Mouse (Mus musculus) midbrain, embryonic 16.5 days (tissue): ENCODE results near the gene Ccdc71. TPM values are rescaled to one million over a fixed set of nuclear protein-coding genes. Genes with fewer than 3 reads are reported as not detected.

Experiments used
- ATAC-seq: fragments of 200-750 bp; cut with Nextera tagmentation; 2 replicates; pipeline ENCODE4 v1.8.0; 2017; ENCODE audit warnings: moderate TSS enrichment
- H3K27ac ChIP-seq: fragments of 300-500 bp; sonication (generic); 2 replicates; pipeline ENCODE4 v1.5.1; 2014; ENCODE audit warnings: mild to moderate bottlenecking, low read length, mixed read lengths
- H3K27me3 ChIP-seq: fragments of 300-500 bp; sonication (generic); 2 replicates; pipeline ENCODE4 v1.6.1; 2014; ENCODE audit warnings: low read depth, low read length, mixed read lengths; ENCODE audit not compliant: control insufficient read depth, insufficient read depth
- H3K36me3 ChIP-seq: fragments of 300-500 bp; sonication (generic); 2 replicates; pipeline ENCODE4 v1.6.1; 2014; ENCODE audit warnings: mild to moderate bottlenecking, low read length, moderate library complexity, mixed read lengths; ENCODE audit not compliant: control insufficient read depth, insufficient read depth
- H3K4me1 ChIP-seq: fragments of 300-500 bp; sonication (generic); 2 replicates; pipeline ENCODE4 v1.6.1; 2014; ENCODE audit warnings: mild to moderate bottlenecking, low read length, mixed read lengths; ENCODE audit not compliant: control insufficient read depth, insufficient read depth
- H3K4me2 ChIP-seq: fragments of 300-500 bp; sonication (generic); 2 replicates; pipeline ENCODE4 v1.6.1; 2014; ENCODE audit warnings: mild to moderate bottlenecking, low read length, mixed read lengths
- H3K4me3 ChIP-seq: fragments of 300-500 bp; sonication (generic); 2 replicates; pipeline ENCODE4 v1.5.1; 2014; ENCODE audit warnings: low read depth, mild to moderate bottlenecking, low read length, moderate library complexity, mixed read lengths
- H3K9ac ChIP-seq: fragments of 300-500 bp; sonication (generic); 2 replicates; pipeline ENCODE4 v1.6.1; 2014; ENCODE audit warnings: low read depth, low read length, mixed read lengths
- H3K9me3 ChIP-seq: fragments of 300-500 bp; sonication (generic); replicated peaks from 2 replicates; pipeline ENCODE4 v1.6.1; 2014; ENCODE audit warnings: mild to moderate bottlenecking, low read length, mixed read lengths; ENCODE audit not compliant: control insufficient read depth, poor library complexity, severe bottlenecking
- WGBS: fragments of 180-500 bp; shearing (Covaris S2); extraction: QIAGEN DNeasy Blood & Tissue Kit; methylation state at CpG from one replicate; pipeline ENCODE4 v1.1.7; 2014; 5-methylcytosine and 5-hydroxymethylcytosine counted together
- polyA plus RNA-seq: library from polyadenylated mRNA; unstranded; fragments of >200 nt; fragmentation: Nextera tagmentation; extraction: Ambion mirVana; gene quantifications from 2 replicates; pipeline ENCODE4 v1.2.1, GENCODE M21; 2015

Ccdc71 gene
- 65.2 and 69.3 TPM in 2 replicates for polyA plus RNA-seq

- H3K27me3 ChIP-seq, result no peaks in the 10 kb centered on the region
- under 1% methylated on average over 50 of the region's 52 CpGs for WGBS
- H3K27ac ChIP-seq, result peak within 1 kb of the TSS; percentile 82
- peak within 1 kb of the TSS; percentile 82 for H3K4me3 ChIP-seq
- H3K4me2 ChIP-seq, result peak within 1 kb of the TSS; percentile 66
- H3K9ac ChIP-seq, result peak within 1 kb of the TSS; percentile 82
- H3K9me3 ChIP-seq, result no peaks in the 10 kb centered on the region
- H3K36me3 ChIP-seq, result peaks cover 11% of the 10 kb centered on the region
- peaks cover 11% of the 10 kb centered on the region for H3K4me1 ChIP-seq
- ATAC-seq, result peak; percentile 86
Observed at GRCm38 (mm10) chr9:108460319-108461178, at the start of gene Ccdc71. TSS of gene Ccdc71 (plus strand) at chr9:108460527.

- Histone ChIP-seq H3K27ac (no peak overlapping the region), H3K9ac (no peak overlapping the region), H3K36me3 (no peaks in the 10 kb centered on the region), H3K27me3 (no peaks in the 10 kb centered on the region), H3K4me2 (no peak overlapping the region), H3K4me3 (no peak overlapping the region), H3K9me3 (no peaks in the 10 kb centered on the region), H3K4me1 (no peaks in the 10 kb centered on the region)
- no peak for ATAC-seq
- WGBS, result 76% methylated on average over 9 of the region's 9 CpGs
Observed at GRCm38 (mm10) chr9:108411381-108411942, 48.9 kb upstream of the Ccdc71 start.

- 85% methylated on average over 1 of the region's 1 CpGs for WGBS
- Histone ChIP-seq H3K9me3 (no peaks in the 10 kb centered on the region), H3K36me3 (no peaks in the 10 kb centered on the region), H3K4me3 (no peak overlapping the region), H3K27me3 (no peaks in the 10 kb centered on the region), H3K27ac (no peak overlapping the region), H3K4me1 (no peaks in the 10 kb centered on the region), H3K9ac (no peak overlapping the region), H3K4me2 (no peak overlapping the region)
- ATAC-seq, result no peak
Observed at GRCm38 (mm10) chr9:108412221-108412620, 48.1 kb upstream of the Ccdc71 start.

- H3K4me3 ChIP-seq, result no peak within 1 kb of the TSS
- H3K36me3 ChIP-seq, result no peaks in the 10 kb centered on the region
- no peak within 1 kb of the TSS for H3K9ac ChIP-seq
- H3K9me3 ChIP-seq, result no peaks in the 10 kb centered on the region
- no peak within 1 kb of the TSS for H3K4me2 ChIP-seq
- H3K27ac ChIP-seq, result no peak within 1 kb of the TSS
- no peaks in the 10 kb centered on the region for H3K27me3 ChIP-seq
- no peaks in the 10 kb centered on the region for H3K4me1 ChIP-seq
- ATAC-seq, result no peak
Observed at GRCm38 (mm10) chr9:108428384-108428783, 31.9 kb upstream of the Ccdc71 start, which contains the start of gene Ccdc36. TSS of gene Ccdc36 (minus strand) at chr9:108428484.

- Histone ChIP-seq H3K9me3 (no peaks in the 10 kb centered on the region), H3K36me3 (no peaks in the 10 kb centered on the region), H3K27ac (0 out of 2 replicates have a peak overlapping the region, but pooled peaks have one; percentile 28), H3K4me3 (peak overlapping the region; percentile 35), H3K27me3 (no peaks in the 10 kb centered on the region), H3K4me1 (peaks cover 3% of the 10 kb centered on the region; the same call in 1 of the 2 replicates), H3K4me2 (peak overlapping the region; percentile 46), H3K9ac (0 out of 2 replicates have a peak overlapping the region, but pooled peaks have one; percentile 41)
- WGBS, result 45% methylated on average over 32 of the region's 32 CpGs
- no peak for ATAC-seq
Observed at GRCm38 (mm10) chr9:108431431-108432067, 28.8 kb upstream of the Ccdc71 start.

- Histone ChIP-seq H3K9me3 (no peaks in the 10 kb centered on the region), H3K4me1 (peaks cover 3% of the 10 kb centered on the region; the same call in 1 of the 2 replicates), H3K4me2 (no peak within 1 kb of the TSS), H3K4me3 (no peak within 1 kb of the TSS), H3K27ac (peak within 1 kb of the TSS; percentile 43; the same call in 1 of the 2 replicates), H3K9ac (no peak within 1 kb of the TSS), H3K36me3 (no peaks in the 10 kb centered on the region), H3K27me3 (no peaks in the 10 kb centered on the region)
- 16% methylated on average over 3 of the region's 3 CpGs for WGBS
- no peak; the same call in 1 of the 2 replicates for ATAC-seq
Observed at GRCm38 (mm10) chr9:108436182-108436581, 24.1 kb upstream of the Ccdc71 start, which contains the start of gene BC048562. TSS of gene BC048562 (plus strand) at chr9:108436482.

GRCm38 (mm10) chr9:108439176-108439575 is 21.2 kb upstream of the Ccdc71 start:
- H3K27me3 ChIP-seq, result no peaks in the 10 kb centered on the region
- H3K36me3 ChIP-seq, result no peaks in the 10 kb centered on the region
- 81% methylated on average over 6 of the region's 6 CpGs for WGBS
- no peak overlapping the region for H3K27ac ChIP-seq
- H3K4me2 ChIP-seq, result no peak overlapping the region
- no peaks in the 10 kb centered on the region for H3K9me3 ChIP-seq
- H3K4me3 ChIP-seq, result no peak overlapping the region
- peaks cover 3% of the 10 kb centered on the region; the same call in 1 of the 2 replicates for H3K4me1 ChIP-seq
- ATAC-seq, result no peak
- no peak overlapping the region for H3K9ac ChIP-seq

- H3K4me1 ChIP-seq, result peaks cover 3% of the 10 kb centered on the region; the same call in 1 of the 2 replicates
- H3K27me3 ChIP-seq, result no peaks in the 10 kb centered on the region
- H3K9me3 ChIP-seq, result no peaks in the 10 kb centered on the region
- H3K9ac ChIP-seq, result no peak overlapping the region
- no peak overlapping the region for H3K4me2 ChIP-seq
- 65% methylated on average over 5 of the region's 5 CpGs for WGBS
- no peaks in the 10 kb centered on the region for H3K36me3 ChIP-seq
- no peak overlapping the region for H3K4me3 ChIP-seq
- H3K27ac ChIP-seq, result no peak overlapping the region
- no peak for ATAC-seq
Observed at GRCm38 (mm10) chr9:108440485-108440884, 19.8 kb upstream of the Ccdc71 start.
